14 mouse cellular contexts compared by ENCODE assay signal in the genomic region with DNA sequence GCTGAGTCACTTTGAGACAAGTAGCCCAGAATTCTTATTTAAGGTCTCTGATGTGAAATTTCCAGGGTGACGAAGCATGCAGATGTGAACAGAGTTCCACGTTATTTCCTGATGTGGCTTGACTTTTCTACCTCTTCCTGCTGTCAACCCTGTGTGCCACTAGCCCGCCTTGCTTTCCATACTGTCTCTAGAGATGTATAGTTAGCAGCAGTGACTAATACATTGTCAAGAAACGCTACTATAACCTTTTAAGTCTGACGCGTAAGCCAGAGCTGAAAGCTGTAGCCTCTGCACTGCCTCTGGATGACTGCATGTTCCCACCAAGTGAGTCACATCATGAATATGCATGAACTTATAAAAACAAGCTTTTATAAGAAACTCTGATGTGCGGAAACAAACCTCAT.
DNase-seq lines count a peak whose midpoint lies in the region; ATAC-seq and TF ChIP-seq lines count a peak whose summit lies in the region.
"Had no signal": no experiment of that assay in that cellular context is flagged by ENCODE, and none has a peak within 500 bp of the region (broad histone marks: within the 10 kb centered on the region; RNA-seq: fewer than 3 reads in every experiment).

No protein-coding gene starts in this region.

- no peaks in the 10 kb centered on the region for H3K36me3 ChIP-seq in hindbrain, postnatal 0 days (ENCODE audit: insufficient read depth, low read length)
- no peaks in the 10 kb centered on the region for H3K36me3 ChIP-seq in hindbrain, embryonic 11.5 days (ENCODE audit: control insufficient read depth, insufficient read depth, low read length)
- H3K36me3 ChIP-seq in stomach, postnatal 0 days (ENCODE audit: control insufficient read depth, insufficient read depth, low read length), result no peaks in the 10 kb centered on the region
- H3K36me3 ChIP-seq: midbrain, embryonic 13.5 days; neural tube, embryonic 15.5 days had no signal

- H3K27ac ChIP-seq in hindbrain, postnatal 0 days, result no peak overlapping the region
- H3K27ac ChIP-seq in hindbrain, embryonic 11.5 days (ENCODE audit: low read depth, low read length), result no peak overlapping the region
- H3K27ac ChIP-seq in stomach, postnatal 0 days (replicated peaks), result no peak overlapping the region
- H3K27ac ChIP-seq: midbrain, embryonic 13.5 days; neural tube, embryonic 15.5 days had no signal

- no peak overlapping the region for H3K9ac ChIP-seq in hindbrain, postnatal 0 days (replicated peaks; ENCODE audit: low read length)
- H3K9ac ChIP-seq in hindbrain, embryonic 11.5 days (ENCODE audit: low read depth, low read length), result no peak overlapping the region
- no peak overlapping the region for H3K9ac ChIP-seq in stomach, postnatal 0 days (ENCODE audit: low read length)
- H3K9ac ChIP-seq: midbrain, embryonic 13.5 days; neural tube, embryonic 15.5 days had no signal

- DNase-seq in hindbrain, postnatal 0 days (ENCODE audit: low spot score), result no peak
- no peak for DNase-seq in hindbrain, embryonic 11.5 days (ENCODE audit: low spot score)
- peak; percentile 67 for DNase-seq in CD4-positive, CD25-positive, alpha-beta regulatory T cell, adult 2 months (ENCODE audit: low read depth, low spot score)
- peak; percentile 54 to 78 for DNase-seq in left cerebral cortex, adult 9 months (ENCODE audit: low spot score in 2 of 2)
- DNase-seq in stomach, postnatal 0 days (ENCODE audit: low spot score), result no peak
- no peak for DNase-seq in thymus, adult 18-20 months
- DNase-seq: heart, postnatal 4 days had no signal

- no peaks in the 10 kb centered on the region for H3K27me3 ChIP-seq in hindbrain, postnatal 0 days (ENCODE audit: insufficient read depth, low read length)
- no peaks in the 10 kb centered on the region for H3K27me3 ChIP-seq in hindbrain, embryonic 11.5 days (ENCODE audit: control insufficient read depth, insufficient read depth, low read length)
- H3K27me3 ChIP-seq in stomach, postnatal 0 days (ENCODE audit: control insufficient read depth, insufficient read depth, low read length), result no peaks in the 10 kb centered on the region
- H3K27me3 ChIP-seq: midbrain, embryonic 13.5 days; neural tube, embryonic 15.5 days had no signal

- 60% methylated on average over 7 of the region's 7 CpGs for WGBS in hindbrain, postnatal 0 days
- 90% methylated on average over 7 of the region's 7 CpGs for WGBS in hindbrain, embryonic 11.5 days
- whole genome bisulfite sequencing in stomach, postnatal 0 days, result 79% methylated on average over 7 of the region's 7 CpGs

- TF ChIP-seq CTCF in hindbrain, postnatal 0 days (IDR thresholded peaks at IDR 0.05; ENCODE audit: low read depth), result no peak
- no peak for TF ChIP-seq CTCF in stomach, postnatal 0 days (IDR thresholded peaks at IDR 0.05; ENCODE audit: low read depth)

- H3K4me3 ChIP-seq in hindbrain, postnatal 0 days (ENCODE audit: low read length), result no peak overlapping the region
- H3K4me3 ChIP-seq in hindbrain, embryonic 11.5 days (ENCODE audit: low read depth, low read length), result no peak overlapping the region
- no peak overlapping the region for H3K4me3 ChIP-seq in stomach, postnatal 0 days (ENCODE audit: low read depth, low read length)
- H3K4me3 ChIP-seq: erythroblast, embryonic 14.5 days; midbrain, embryonic 13.5 days; neural tube, embryonic 15.5 days had no signal

- H3K4me1 ChIP-seq in hindbrain, postnatal 0 days (ENCODE audit: insufficient read depth, low read length), result peaks cover 11% of the 10 kb centered on the region; the same call in 1 of the 2 replicates
- no peaks in the 10 kb centered on the region for H3K4me1 ChIP-seq in hindbrain, embryonic 11.5 days (replicated peaks; ENCODE audit: control insufficient read depth, insufficient read depth, low read length)
- no peaks in the 10 kb centered on the region; the same call in 1 of the 2 replicates for H3K4me1 ChIP-seq in stomach, postnatal 0 days (replicated peaks; ENCODE audit: control insufficient read depth, insufficient read depth)

- H3K4me2 ChIP-seq in hindbrain, postnatal 0 days (ENCODE audit: low read depth, low read length), result no peak overlapping the region
- no peak overlapping the region for H3K4me2 ChIP-seq in hindbrain, embryonic 11.5 days (replicated peaks; ENCODE audit: low read depth, low read length)
- no peak overlapping the region for H3K4me2 ChIP-seq in stomach, postnatal 0 days (replicated peaks; ENCODE audit: low read depth)
- H3K4me2 ChIP-seq: liver, embryonic 11.5 days; midbrain, embryonic 13.5 days; neural tube, embryonic 15.5 days had no signal

- no peaks in the 10 kb centered on the region for H3K9me3 ChIP-seq in hindbrain, postnatal 0 days (ENCODE audit: low read length)
- no peaks in the 10 kb centered on the region for H3K9me3 ChIP-seq in hindbrain, embryonic 11.5 days (ENCODE audit: control insufficient read depth, low read length)
- no peaks in the 10 kb centered on the region for H3K9me3 ChIP-seq in stomach, postnatal 0 days (ENCODE audit: control insufficient read depth, low read length)
- H3K9me3 ChIP-seq: midbrain, embryonic 13.5 days; neural tube, embryonic 15.5 days had no signal

- no peak for TF ChIP-seq EP300 in stomach, postnatal 0 days (optimal IDR thresholded peaks at IDR 0.05)

- ATAC-seq in hindbrain, postnatal 0 days, result 0 out of 2 replicates have a peak, but pooled peaks have one; percentile 10
- no peak for ATAC-seq in hindbrain, embryonic 11.5 days (ENCODE audit: low FRiP score)
- peak; percentile 81 for ATAC-seq in activated CD4-positive, CD25-positive, alpha-beta regulatory T cell, adult 4 months
- ATAC-seq in stomach, postnatal 0 days (ENCODE audit: low FRiP score, low TSS enrichment), result no peak
- no peak for ATAC-seq in cerebellum, adult (ENCODE audit: insufficient number of reproducible peaks, low FRiP score, low TSS enrichment)
- ATAC-seq: lung, postnatal 0 days; midbrain, embryonic 13.5 days had no signal

Comparison
In these comparisons a context has a peak if more than half of its experiments do, and no peak if none do; other contexts are left out.
1. ATAC-seq: peak in hindbrain, postnatal 0 days (single experiment) and activated CD4-positive, CD25-positive, alpha-beta regulatory T cell, adult 4 months (single experiment); none in hindbrain, embryonic 11.5 days (single experiment), stomach, postnatal 0 days (single experiment) and cerebellum, adult (single experiment).
2. DNase-seq: peak in CD4-positive, CD25-positive, alpha-beta regulatory T cell, adult 2 months (single experiment) and left cerebral cortex, adult 9 months (2 of 2); none in hindbrain, postnatal 0 days (single experiment), hindbrain, embryonic 11.5 days (single experiment), stomach, postnatal 0 days (single experiment) and thymus, adult 18-20 months (0 of 2).